Mouse (Mus musculus) megakaryocyte, embryonic 14.5 days (primary cell): ENCODE data around the gene Polrmt. TPM values are rescaled to one million over a fixed set of nuclear protein-coding genes. Genes with fewer than 3 reads are reported as not detected.
A peak's percentile ranks its signal among the peaks of the same experiment; 100 is the strongest.

Experiments
- H3K27me3 ChIP-seq: replicated peaks from 2 replicates; pipeline ENCODE3; 2012; ENCODE audit warnings: inconsistent platforms
- H3K36me3 ChIP-seq: replicated peaks from 2 replicates; pipeline ENCODE3; 2012; ENCODE audit warnings: low read length, inconsistent platforms, mixed read lengths
- H3K4me1 ChIP-seq: 2 replicates; pipeline ENCODE4 v1.6.1; 2012; ENCODE audit warnings: inconsistent platforms
- H3K4me3 ChIP-seq: replicated peaks from 2 replicates; pipeline ENCODE3; 2012; ENCODE audit warnings: moderate library complexity, mild to moderate bottlenecking, inconsistent platforms
- H3K9me3 ChIP-seq: 2 replicates; pipeline ENCODE4 v1.6.1; 2012; ENCODE audit warnings: inconsistent platforms
- FLI1 ChIP-seq: IDR thresholded peaks from 2 replicates; pipeline ENCODE4 v1.6.1; 2012; ENCODE audit warnings: low read length, inconsistent platforms, mixed read lengths
- GATA1 ChIP-seq: IDR thresholded peaks from 3 replicates; pipeline ENCODE4 v1.6.1; 2012; ENCODE audit warnings: mixed read lengths, low read length, inconsistent platforms, borderline replicate concordance
- polyA plus RNA-seq: library from polyadenylated mRNA; stranded (reverse); fragments of >175 nt; gene quantifications from 2 replicates; pipeline ENCODE4 v1.2.3, GENCODE M21; 2012; ENCODE audit warnings: low replicate concordance; ENCODE audit not compliant: insufficient read depth

The Polrmt gene
- polyA plus RNA-seq, 1 experiment: 11.1 TPM

DNA sequence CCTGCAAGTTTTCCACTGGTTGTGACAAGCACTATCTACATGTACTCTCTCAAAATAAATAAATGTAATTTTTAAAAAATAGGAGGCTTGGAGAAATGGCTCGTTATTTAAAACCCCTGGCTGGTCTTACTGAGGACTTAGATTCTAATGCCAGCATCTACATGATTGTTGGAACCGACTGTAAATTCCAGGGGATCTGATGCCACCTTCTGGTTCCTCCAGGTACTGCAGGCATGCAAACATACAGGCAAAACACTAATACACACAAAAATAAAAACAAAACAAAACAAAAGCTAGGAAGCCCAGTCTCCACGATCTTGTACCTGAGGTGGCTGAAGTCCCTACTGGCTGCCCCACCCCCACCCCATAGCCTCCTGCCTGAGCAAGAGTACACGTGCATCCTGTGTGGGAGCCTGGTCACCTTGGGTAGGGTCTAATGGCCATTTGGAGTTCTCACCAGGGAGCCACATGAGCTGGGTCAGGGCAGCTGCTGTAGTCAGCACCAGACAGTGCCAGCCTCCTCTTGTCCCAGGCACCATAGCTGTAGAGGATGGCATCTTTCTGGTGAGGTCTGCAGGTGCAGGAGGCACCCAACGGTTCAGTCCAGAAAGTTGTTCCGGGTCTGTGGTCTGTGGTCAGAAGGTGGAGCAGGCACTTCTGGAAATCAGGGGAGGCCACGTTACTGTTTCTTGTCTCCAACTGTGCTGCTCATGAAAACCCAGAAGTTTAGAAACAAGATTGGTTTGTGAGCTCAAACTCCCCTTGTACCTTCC lies 42.2 kb upstream of the Polrmt start:
- no peaks in the 10 kb centered on the region for H3K9me3 ChIP-seq
- no peaks in the 10 kb centered on the region for H3K36me3 ChIP-seq
- TF ChIP-seq FLI1: no peak
- TF ChIP-seq GATA1: no peak
- peaks cover 37% of the 10 kb centered on the region for H3K4me1 ChIP-seq
- H3K27me3 ChIP-seq: peaks cover 26% of the 10 kb centered on the region
- H3K4me3 ChIP-seq: peak overlapping the region; percentile 68

DNA sequence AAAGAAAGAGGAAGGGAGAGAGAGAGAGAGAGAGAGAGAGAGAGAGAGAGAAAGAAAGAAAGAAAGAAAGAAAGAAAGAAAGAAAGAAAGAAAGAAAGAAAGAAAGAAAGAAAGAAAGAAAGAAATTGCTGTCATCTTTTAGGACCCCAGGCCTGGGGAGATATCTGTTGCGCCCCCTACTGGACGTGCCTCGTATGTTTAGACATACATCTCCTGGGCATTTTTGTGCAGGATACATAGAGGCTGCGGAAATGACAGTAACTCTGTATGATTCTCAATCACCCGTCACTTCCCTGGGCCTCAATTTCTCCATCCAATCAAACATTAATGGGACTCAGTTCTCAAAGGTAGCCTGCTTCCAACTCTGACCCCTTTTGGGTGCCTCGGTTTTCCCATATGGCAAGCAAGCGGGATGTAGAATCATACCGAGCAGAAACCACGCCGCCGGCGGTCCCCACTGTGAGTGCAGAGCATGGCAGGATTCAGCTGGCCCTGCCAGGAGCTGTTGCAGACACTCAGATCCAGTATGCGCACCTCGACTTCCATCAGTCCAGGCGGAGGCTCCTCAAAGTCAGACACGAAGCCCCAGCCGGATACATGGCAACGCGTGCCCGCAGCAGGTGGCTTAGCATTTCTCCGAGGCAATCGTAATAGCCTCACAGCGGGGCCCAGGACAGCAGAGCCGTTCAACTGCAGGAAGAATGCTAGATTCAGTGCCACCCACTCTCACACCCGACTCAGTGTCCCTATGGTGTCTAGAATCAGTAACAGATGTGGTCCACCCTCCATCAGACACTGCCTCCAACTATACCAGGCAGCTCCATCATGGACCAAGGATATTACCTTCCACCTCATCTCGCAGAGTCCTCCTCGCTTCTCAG lies 37.8 kb upstream of the Polrmt start:
- Histone ChIP-seq H3K4me1 (peaks cover 53% of the 10 kb centered on the region), H3K27me3 (peaks cover 28% of the 10 kb centered on the region), H3K36me3 (no peaks in the 10 kb centered on the region), H3K9me3 (no peaks in the 10 kb centered on the region), H3K4me3 (no peak overlapping the region)
- TF ChIP-seq FLI1: no peak
- no peak for TF ChIP-seq GATA1

DNA sequence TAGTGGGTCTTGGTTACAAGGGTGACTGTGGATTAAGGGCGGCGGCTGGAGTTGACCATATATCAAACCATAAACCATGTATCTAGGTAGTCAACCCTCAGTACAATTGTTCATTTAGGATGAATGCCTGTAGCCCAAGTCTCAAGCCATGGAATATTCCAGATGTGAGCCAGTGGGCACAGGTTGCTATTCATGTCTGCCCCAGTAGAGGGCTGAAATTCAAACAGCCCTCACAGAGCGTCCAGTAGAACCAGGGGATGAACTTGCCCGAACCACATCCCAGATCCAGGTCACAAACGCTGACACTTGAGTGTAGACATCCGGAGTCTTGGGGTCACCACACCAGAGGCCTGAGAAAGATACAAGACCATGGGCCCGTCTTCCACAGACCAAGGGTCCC lies 36.7 kb upstream of the Polrmt start:
- Histone ChIP-seq H3K36me3 (no peaks in the 10 kb centered on the region), H3K4me1 (peaks cover 57% of the 10 kb centered on the region), H3K27me3 (peaks cover 38% of the 10 kb centered on the region), H3K4me3 (no peak overlapping the region), H3K9me3 (no peaks in the 10 kb centered on the region)
- TF ChIP-seq FLI1 (no peak), GATA1 (no peak)

DNA sequence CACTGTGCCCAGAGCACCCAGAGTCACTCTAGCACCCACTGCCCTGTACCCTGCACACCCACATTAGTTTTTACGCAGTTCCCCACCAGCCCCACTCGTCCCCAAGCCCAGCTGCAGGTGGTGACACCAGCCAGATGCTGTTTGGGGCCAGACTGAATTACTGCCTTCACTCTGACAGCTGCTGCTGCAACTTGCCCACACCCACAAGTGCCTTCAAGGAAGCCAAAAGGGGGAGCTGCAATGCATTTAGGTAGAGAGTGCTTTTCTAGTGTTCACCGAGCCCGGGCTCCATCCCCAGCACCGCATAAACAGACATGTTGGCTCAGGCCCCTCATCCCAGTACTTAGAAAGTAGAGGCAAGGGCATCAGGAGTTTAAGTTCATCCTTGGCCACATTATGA lies 35.6 kb upstream of the Polrmt start:
- no peaks in the 10 kb centered on the region for H3K36me3 ChIP-seq
- no peaks in the 10 kb centered on the region for H3K9me3 ChIP-seq
- H3K4me3 ChIP-seq: no peak overlapping the region
- peaks cover 44% of the 10 kb centered on the region for H3K27me3 ChIP-seq
- TF ChIP-seq GATA1: no peak
- peaks cover 61% of the 10 kb centered on the region for H3K4me1 ChIP-seq

DNA sequence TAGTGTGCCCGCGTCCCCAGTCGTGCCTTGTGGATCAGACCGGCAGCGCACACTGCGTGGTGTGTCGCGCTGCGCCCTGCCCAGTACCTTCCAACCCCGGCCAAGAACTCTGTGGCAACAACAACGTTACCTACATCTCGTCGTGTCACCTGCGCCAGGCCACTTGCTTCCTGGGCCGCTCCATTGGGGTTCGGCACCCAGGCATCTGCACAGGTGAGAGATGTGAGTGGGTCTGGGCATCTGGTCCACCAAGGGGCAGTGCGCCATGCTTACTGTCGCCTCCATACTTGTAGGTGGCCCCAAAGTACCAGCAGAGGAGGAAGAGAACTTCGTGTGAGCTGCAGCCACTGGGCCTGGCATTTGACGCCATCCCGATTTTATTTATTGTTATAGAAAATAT lies 34.8 kb upstream of the Polrmt start:
- peaks cover 52% of the 10 kb centered on the region for H3K27me3 ChIP-seq
- H3K9me3 ChIP-seq: no peaks in the 10 kb centered on the region
- peaks cover 62% of the 10 kb centered on the region for H3K4me1 ChIP-seq
- H3K4me3 ChIP-seq: peak overlapping the region; percentile 94
- H3K36me3 ChIP-seq: no peaks in the 10 kb centered on the region
- TF ChIP-seq GATA1 (no peak), FLI1 (no peak)

DNA sequence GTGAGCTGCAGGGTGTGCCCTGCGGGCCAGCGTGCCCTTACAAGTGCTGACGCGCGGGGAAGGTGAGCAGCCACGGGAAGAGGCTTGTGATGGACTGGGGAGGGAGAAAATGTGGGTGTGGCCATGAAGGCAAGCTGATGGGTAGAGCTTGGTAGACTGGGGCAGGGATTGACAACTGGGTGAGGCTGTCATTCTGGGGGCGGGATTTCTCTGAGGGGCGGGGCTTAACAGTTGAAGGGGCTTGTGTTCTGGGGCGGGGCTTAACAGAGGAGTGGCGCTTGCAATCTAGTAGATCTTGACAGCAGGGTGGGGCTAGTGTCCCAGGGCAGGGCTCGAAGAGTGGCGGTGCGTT lies 34.3 kb upstream of the Polrmt start:
- Histone ChIP-seq H3K4me1 (peaks cover 60% of the 10 kb centered on the region), H3K27me3 (peaks cover 54% of the 10 kb centered on the region), H3K4me3 (peak overlapping the region; percentile 94), H3K36me3 (no peaks in the 10 kb centered on the region), H3K9me3 (peaks cover under 1% of the 10 kb centered on the region; the same call in 1 of the 2 replicates)
- TF ChIP-seq GATA1: no peak
- no peak for TF ChIP-seq FLI1

DNA sequence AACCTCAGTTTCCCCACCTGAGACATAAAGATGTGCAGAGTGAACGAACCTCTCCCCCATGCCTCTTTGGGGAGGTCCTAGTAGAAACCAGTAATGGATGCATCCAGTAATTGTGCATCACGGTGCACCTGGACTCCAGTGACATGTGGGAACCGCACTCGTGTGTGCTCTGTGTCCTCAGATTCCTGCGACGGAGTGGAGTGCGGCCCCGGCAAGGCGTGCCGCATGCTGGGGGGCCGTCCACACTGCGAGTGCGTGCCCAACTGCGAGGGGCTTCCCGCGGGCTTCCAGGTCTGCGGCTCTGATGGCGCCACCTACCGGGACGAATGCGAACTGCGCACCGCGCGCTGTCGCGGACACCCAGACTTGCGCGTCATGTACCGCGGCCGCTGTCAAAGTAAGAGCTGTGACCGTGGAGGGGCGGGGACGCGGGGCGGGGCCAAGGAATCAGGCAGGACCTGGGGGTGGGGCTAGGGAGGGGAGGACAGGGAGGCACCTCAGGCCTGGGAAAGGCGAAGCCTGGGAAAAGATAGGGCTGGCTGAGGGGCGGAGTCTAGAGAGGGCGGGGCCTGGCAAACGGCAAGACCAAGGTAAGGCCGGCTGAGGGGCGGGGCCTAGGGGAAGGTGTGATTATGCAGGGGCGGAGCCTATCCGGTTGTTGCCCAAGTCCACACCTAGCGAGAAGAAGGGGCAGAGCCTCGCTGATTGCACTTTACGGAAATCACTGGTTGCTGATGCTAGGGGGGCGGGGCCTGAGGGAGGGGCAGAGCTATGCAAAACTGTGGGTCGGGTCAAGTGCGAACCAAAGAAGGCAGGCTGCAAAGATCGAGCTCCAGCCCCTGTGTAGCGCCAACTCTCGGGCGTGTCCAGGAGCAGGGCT lies 33.6 kb upstream of the Polrmt start:
- H3K4me1 ChIP-seq: peaks cover 59% of the 10 kb centered on the region
- H3K4me3 ChIP-seq: peak overlapping the region; percentile 94
- TF ChIP-seq GATA1: no peak
- no peak for TF ChIP-seq FLI1
- H3K9me3 ChIP-seq: peaks cover 6% of the 10 kb centered on the region
- H3K27me3 ChIP-seq: peaks cover 59% of the 10 kb centered on the region
- no peaks in the 10 kb centered on the region for H3K36me3 ChIP-seq

DNA sequence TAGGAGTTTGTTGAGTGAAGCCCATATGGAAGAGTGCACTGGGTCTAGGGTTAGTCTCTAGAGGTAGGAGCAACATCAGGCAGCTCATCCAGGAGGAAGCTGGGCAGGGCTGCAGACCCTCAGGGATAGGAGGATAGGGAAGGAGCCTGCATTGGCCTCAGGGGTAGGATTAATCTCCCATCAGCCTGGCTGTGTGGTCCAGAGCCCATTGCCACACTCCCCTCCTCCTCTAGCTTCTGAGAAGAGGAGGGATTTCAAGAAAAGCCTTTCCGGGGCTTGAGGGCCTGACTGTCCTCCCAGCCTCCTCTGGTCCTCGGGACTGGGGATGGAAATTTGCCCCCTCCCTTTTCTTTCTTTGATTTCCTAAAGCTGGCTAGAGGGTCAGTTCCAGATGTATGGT lies 32.8 kb upstream of the Polrmt start:
- H3K4me3 ChIP-seq: no peak overlapping the region
- H3K4me1 ChIP-seq: peaks cover 54% of the 10 kb centered on the region
- no peaks in the 10 kb centered on the region for H3K36me3 ChIP-seq
- TF ChIP-seq FLI1 (no peak), GATA1 (no peak)
- H3K9me3 ChIP-seq: peaks cover 8% of the 10 kb centered on the region
- H3K27me3 ChIP-seq: peaks cover 52% of the 10 kb centered on the region

DNA sequence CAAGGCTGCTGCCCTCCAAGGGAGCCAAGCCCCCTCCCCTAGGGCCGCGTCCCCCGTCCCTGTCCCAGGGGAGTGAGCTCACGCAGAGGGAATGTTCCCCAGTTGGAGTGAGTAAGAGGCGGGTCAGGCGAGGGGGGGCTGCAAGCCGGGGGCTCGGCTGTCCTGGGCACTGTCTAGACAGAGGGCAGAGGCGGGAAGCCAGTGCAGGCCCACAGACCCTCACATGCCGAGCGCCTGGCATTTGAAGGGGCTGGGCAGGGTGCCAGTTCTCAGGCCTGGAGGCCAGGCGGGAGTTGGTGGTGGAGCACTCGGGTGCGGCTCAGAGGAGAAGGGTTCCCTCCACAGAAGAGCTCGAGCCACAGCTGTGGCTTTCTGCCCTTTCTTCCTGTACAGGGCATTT lies 31.6 kb upstream of the Polrmt start:
- Histone ChIP-seq H3K27me3 (peaks cover 53% of the 10 kb centered on the region), H3K4me1 (peaks cover 49% of the 10 kb centered on the region), H3K4me3 (no peak overlapping the region), H3K36me3 (no peaks in the 10 kb centered on the region), H3K9me3 (peaks cover 8% of the 10 kb centered on the region)
- no peak for TF ChIP-seq GATA1
